Mouse (Mus musculus) retina, embryonic 14.5 days (tissue): ENCODE results near the gene Gm20765.
"Not testable (repeated sequence)": the region's sequence is repeated elsewhere in the genome, so short reads cannot be mapped to it uniquely, and the experiment has no call there.

ENCODE experiments used
- DNase-seq: peaks from one replicate; pipeline ENCODE4 v3.0.0-alpha.2; 2015; ENCODE audit warnings: low spot score

The Gm20765 gene

DNA sequence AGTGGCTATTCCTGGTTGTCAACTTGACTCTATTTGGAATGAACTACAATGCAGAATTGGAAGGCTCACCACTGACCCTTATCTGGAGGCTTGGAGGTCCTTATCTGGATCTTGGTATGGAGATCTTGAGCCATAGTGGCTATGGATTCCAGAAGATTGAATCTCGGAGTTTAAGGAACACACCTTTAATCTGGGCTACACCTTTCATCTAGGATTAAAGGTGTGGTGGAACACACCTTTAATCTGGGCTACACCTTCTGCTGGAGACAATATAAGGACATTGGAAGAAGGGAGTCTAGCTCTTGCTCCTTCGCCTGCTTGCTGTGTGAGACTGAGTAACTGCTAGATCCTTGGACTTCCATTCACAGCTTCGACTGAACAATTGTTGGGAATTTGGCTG is at the start of gene Gm20765:
Gene Gm20765, plus strand, starts transcription at position 301 of the 400 bp plus-strand sequence.
- not testable (repeated sequence) for DNase-seq

DNA sequence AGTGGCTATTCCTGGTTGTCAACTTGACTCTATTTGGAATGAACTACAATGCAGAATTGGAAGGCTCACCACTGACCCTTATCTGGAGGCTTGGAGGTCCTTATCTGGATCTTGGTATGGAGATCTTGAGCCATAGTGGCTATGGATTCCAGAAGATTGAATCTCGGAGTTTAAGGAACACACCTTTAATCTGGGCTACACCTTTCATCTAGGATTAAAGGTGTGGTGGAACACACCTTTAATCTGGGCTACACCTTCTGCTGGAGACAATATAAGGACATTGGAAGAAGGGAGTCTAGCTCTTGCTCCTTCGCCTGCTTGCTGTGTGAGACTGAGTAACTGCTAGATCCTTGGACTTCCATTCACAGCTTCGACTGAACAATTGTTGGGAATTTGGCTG is 42.6 kb upstream of the Gm20765 start, which contains the start of gene Gm21293:
Gene Gm21293, plus strand, starts transcription at position 301 of the 400 bp plus-strand sequence.
- not testable (repeated sequence) for DNase-seq

DNA sequence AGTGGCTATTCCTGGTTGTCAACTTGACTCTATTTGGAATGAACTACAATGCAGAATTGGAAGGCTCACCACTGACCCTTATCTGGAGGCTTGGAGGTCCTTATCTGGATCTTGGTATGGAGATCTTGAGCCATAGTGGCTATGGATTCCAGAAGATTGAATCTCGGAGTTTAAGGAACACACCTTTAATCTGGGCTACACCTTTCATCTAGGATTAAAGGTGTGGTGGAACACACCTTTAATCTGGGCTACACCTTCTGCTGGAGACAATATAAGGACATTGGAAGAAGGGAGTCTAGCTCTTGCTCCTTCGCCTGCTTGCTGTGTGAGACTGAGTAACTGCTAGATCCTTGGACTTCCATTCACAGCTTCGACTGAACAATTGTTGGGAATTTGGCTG is 34.1 kb upstream of the Gm20765 start, which contains the start of gene Gm6763:
Gene Gm6763, plus strand, starts transcription at position 301 of the 400 bp plus-strand sequence.
- DNase-seq = not testable (repeated sequence)

DNA sequence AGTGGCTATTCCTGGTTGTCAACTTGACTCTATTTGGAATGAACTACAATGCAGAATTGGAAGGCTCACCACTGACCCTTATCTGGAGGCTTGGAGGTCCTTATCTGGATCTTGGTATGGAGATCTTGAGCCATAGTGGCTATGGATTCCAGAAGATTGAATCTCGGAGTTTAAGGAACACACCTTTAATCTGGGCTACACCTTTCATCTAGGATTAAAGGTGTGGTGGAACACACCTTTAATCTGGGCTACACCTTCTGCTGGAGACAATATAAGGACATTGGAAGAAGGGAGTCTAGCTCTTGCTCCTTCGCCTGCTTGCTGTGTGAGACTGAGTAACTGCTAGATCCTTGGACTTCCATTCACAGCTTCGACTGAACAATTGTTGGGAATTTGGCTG is 25.6 kb upstream of the Gm20765 start, which contains the start of gene Gm8764:
Gene Gm8764, plus strand, starts transcription at position 301 of the 400 bp plus-strand sequence.
- DNase-seq = not testable (repeated sequence)

DNA sequence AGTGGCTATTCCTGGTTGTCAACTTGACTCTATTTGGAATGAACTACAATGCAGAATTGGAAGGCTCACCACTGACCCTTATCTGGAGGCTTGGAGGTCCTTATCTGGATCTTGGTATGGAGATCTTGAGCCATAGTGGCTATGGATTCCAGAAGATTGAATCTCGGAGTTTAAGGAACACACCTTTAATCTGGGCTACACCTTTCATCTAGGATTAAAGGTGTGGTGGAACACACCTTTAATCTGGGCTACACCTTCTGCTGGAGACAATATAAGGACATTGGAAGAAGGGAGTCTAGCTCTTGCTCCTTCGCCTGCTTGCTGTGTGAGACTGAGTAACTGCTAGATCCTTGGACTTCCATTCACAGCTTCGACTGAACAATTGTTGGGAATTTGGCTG is 17.1 kb upstream of the Gm20765 start, which contains the start of gene Gm21304:
Gene Gm21304, plus strand, starts transcription at position 301 of the 400 bp plus-strand sequence.
- not testable (repeated sequence) for DNase-seq

DNA sequence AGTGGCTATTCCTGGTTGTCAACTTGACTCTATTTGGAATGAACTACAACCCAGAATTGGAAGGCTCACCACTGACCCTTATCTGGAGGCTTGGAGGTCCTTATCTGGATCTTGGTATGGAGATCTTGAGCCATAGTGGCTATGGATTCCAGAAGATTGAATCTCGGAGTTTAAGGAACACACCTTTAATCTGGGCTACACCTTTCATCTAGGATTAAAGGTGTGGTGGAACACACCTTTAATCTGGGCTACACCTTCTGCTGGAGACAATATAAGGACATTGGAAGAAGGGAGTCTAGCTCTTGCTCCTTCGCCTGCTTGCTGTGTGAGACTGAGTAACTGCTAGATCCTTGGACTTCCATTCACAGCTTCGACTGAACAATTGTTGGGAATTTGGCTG is 8.6 kb upstream of the Gm20765 start, which contains the start of gene Gm21312:
Gene Gm21312, plus strand, starts transcription at position 301 of the 400 bp plus-strand sequence.
- DNase-seq = not testable (repeated sequence)

DNA sequence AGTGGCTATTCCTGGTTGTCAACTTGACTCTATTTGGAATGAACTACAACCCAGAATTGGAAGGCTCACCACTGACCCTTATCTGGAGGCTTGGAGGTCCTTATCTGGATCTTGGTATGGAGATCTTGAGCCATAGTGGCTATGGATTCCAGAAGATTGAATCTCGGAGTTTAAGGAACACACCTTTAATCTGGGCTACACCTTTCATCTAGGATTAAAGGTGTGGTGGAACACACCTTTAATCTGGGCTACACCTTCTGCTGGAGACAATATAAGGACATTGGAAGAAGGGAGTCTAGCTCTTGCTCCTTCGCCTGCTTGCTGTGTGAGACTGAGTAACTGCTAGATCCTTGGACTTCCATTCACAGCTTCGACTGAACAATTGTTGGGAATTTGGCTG is 8.4 kb downstream of the Gm20765 start, which contains the start of gene Gm4340:
Gene Gm4340, plus strand, starts transcription at position 301 of the 400 bp plus-strand sequence.
- not testable (repeated sequence) for DNase-seq

DNA sequence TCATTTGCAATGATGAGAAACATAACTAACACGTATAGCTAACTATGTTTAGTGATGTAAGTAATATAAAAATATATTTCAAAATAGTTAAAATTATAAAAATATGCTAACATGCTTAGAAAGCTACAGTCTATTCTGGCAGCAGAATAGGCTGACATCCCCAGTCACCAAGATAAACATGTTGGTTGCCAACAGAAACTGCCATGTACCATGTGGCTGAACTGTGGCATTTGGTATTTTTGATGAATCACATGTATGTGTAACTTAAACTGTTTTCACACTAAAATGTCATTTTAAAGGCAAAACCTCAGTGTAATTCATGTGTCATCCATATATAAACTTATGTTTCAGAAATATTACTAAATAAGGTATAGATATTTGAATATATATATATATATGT is 24.3 kb downstream of the Gm20765 start:
- no peak for DNase-seq

DNA sequence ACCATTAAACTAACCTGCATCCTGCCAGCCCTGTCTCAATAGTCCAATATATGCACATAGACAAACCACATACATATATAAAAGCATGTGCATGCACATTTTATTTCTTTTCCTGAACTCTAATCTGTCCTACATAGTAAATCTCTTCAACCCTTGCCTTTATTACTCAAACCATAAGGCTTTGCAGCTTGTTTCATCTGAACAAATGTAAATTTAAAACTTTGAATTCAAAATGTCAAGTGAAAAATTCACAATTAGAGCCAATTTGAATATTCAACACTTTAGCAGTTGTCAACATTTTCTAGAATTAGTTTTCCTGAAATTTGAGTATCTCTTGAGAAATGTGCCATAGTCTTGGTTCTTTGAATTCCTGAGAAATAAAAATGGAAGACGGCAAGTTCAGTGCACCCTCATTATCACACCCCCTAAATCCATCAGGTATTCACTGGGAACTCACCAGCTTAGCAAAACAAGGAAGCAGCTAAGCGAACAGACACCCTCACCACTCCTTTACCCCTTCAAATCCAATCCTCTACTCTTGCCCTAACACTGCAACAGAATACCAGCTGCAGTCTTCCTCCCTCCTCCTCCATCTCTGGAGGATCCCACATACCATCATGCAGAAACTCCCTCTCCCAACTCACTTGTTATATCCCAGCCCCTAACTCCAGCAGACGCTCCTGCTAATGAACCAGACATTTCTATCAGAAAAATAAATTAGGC is 25.1 kb downstream of the Gm20765 start:
- no peak for DNase-seq

DNA sequence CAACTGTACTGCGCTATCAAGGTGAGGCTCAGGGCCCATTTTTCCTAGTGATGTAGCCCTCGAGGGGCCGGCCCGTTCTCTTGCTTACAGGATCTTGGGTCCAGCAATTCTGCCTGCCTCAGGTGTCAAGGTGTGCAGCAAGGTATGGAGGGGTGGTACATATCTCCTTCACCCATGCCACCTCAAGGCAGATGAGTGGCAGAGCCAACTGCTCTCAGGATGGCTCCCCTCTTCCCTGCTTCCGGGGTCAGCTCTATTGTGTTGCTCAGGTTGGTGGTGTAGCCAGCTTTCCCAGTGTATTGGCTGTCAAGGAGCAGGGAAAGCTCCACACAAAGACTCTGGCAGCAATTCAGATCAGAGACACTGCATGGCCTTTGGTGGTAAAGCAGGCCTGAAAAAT is 29.2 kb downstream of the Gm20765 start:
- DNase-seq = no peak

DNA sequence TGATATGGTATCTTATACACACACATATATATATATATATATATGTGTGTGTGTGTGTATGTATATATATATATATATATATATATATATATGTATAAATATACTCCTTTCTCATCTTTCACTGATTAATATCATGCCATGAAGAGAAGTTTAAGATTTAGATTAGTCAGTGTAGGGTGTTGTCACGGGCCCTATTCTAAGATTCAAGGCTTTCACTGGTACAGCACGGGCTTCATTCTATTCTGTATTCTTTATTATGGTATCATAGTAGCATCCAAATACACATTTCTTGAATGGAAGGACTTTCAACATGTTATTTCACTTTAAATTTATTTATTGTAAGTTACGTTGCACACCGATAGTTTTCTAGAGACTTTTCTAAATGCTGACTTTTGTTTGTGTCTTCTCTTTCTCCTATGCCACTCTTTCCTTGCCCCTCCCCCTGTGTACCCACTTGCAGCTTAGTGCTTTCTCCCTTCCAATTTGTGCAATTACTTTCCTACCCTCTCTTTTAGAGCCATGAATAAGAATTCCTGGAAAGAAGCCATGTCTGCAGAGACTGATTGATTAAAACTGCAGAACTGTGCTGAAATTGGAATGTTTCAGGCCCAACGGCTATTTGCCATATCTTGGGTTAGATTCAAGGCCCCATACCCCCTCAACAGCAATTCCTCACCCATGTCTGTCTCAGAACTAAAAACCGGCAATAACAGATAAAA is 35.1 kb downstream of the Gm20765 start:
- DNase-seq = no peak
